Comparison of ENCODE assay signal across 8 mouse cellular contexts in genomic region chr5:115155831-115156230, GRCm38 (mm10). TPM values are rescaled to one million over a fixed set of nuclear protein-coding genes. Genes with fewer than 3 reads are reported as not detected.
DNase-seq lines count a peak whose midpoint lies in the region; ATAC-seq and TF ChIP-seq lines count a peak whose summit lies in the region.

No protein-coding gene starts in this region.

- peak overlapping the region; percentile 94 for H3K4me2 ChIP-seq in forebrain, embryonic 13.5 days
- peak overlapping the region; percentile 91 for H3K4me2 ChIP-seq in kidney, embryonic 16.5 days (replicated peaks; ENCODE audit: low read depth, low read length)

- WGBS in lung, adult 2 months = 27% methylated on average over 5 of the region's 5 CpGs
- 42% methylated on average over 5 of the region's 5 CpGs for WGBS in forebrain, embryonic 13.5 days
- WGBS in kidney, embryonic 16.5 days = 36% methylated on average over 5 of the region's 5 CpGs

- TF ChIP-seq POLR2A in lung, adult 2 months (IDR thresholded peaks at IDR 0.05; ENCODE audit: borderline replicate concordance, extremely low read depth, low read depth, low read length) = no peak

- no peak for DNase-seq in lung, adult 2 months
- no peak for DNase-seq in lung, postnatal 10 days
- peak; percentile 76 for DNase-seq in yolk sac, embryonic 10.5 days (ENCODE audit: low spot score)

- no peak for ATAC-seq in forebrain, embryonic 13.5 days
- ATAC-seq in kidney, embryonic 16.5 days (ENCODE audit: low FRiP score, low TSS enrichment) = no peak
- ATAC-seq in activated CD4-positive, CD25-positive, alpha-beta regulatory T cell, adult 4 months = no peak
- ATAC-seq in frontal cortex, adult (ENCODE audit: low TSS enrichment) = no peak

- H3K4me1 ChIP-seq in lung, adult 2 months (ENCODE audit: control insufficient read depth, insufficient read depth, low read length) = peaks cover 25% of the 10 kb centered on the region
- peaks cover 50% of the 10 kb centered on the region for H3K4me1 ChIP-seq in forebrain, embryonic 13.5 days
- peaks cover 74% of the 10 kb centered on the region for H3K4me1 ChIP-seq in kidney, embryonic 16.5 days (ENCODE audit: insufficient read depth, low read length)
- peaks cover 85% of the 10 kb centered on the region for H3K4me1 ChIP-seq in megakaryocyte, embryonic 14.5 days

- peak overlapping the region; percentile 38; the same call in 1 of the 2 replicates for H3K9ac ChIP-seq in forebrain, embryonic 13.5 days
- H3K9ac ChIP-seq in kidney, embryonic 16.5 days (replicated peaks; ENCODE audit: low read length) = peak overlapping the region; percentile 96

- H3K9me3 ChIP-seq in forebrain, embryonic 13.5 days (replicated peaks) = no peaks in the 10 kb centered on the region
- H3K9me3 ChIP-seq in kidney, embryonic 16.5 days (ENCODE audit: low read length) = no peaks in the 10 kb centered on the region
- no peaks in the 10 kb centered on the region for H3K9me3 ChIP-seq in megakaryocyte, embryonic 14.5 days

- TF ChIP-seq CTCF in lung, adult 2 months (IDR thresholded peaks at IDR 0.05; ENCODE audit: insufficient read depth, low read length) = no peak

- H3K27me3 ChIP-seq in forebrain, embryonic 13.5 days = no peaks in the 10 kb centered on the region
- no peaks in the 10 kb centered on the region for H3K27me3 ChIP-seq in kidney, embryonic 16.5 days (ENCODE audit: insufficient read depth, low read length)
- H3K27me3 ChIP-seq in megakaryocyte, embryonic 14.5 days (replicated peaks) = no peaks in the 10 kb centered on the region

- H3K27ac ChIP-seq in forebrain, embryonic 13.5 days = no peak overlapping the region
- H3K27ac ChIP-seq in kidney, embryonic 16.5 days (ENCODE audit: low read length) = peak overlapping the region; percentile 51

- peaks cover 12% of the 10 kb centered on the region for H3K36me3 ChIP-seq in forebrain, embryonic 13.5 days (ENCODE audit: poor library complexity, severe bottlenecking)
- H3K36me3 ChIP-seq in kidney, embryonic 16.5 days (ENCODE audit: insufficient read depth, low read length) = peaks cover 2% of the 10 kb centered on the region
- H3K36me3 ChIP-seq in megakaryocyte, embryonic 14.5 days (replicated peaks; ENCODE audit: low read length) = peaks cover 38% of the 10 kb centered on the region

- peak overlapping the region; percentile 4 for H3K4me3 ChIP-seq in lung, adult 2 months (replicated peaks; ENCODE audit: extremely low read depth, low read depth, low read length)
- peak overlapping the region; percentile 95 for H3K4me3 ChIP-seq in forebrain, embryonic 13.5 days
- peak overlapping the region; percentile 83 for H3K4me3 ChIP-seq in kidney, embryonic 16.5 days (ENCODE audit: low read length)
- peak overlapping the region; percentile 97 for H3K4me3 ChIP-seq in megakaryocyte, embryonic 14.5 days (replicated peaks)

RNA-seq across cellular contexts. Expression of gene Mlec, which starts 2.1 kb away (rescaled TPM):
- 44.1 and 53.8 TPM in 2 replicates for polyA plus RNA-seq in lung, adult 2 months (2012; rRNA removed)
- polyA plus RNA-seq in forebrain, embryonic 13.5 days (2015; fragmentation: Nextera tagmentation; extraction: Ambion mirVana) = 23.5 and 25.9 TPM in 2 replicates
- polyA plus RNA-seq in kidney, embryonic 16.5 days (2015; fragmentation: Nextera tagmentation; extraction: Ambion mirVana) = 85.0 and 86.2 TPM in 2 replicates
- 69.9 and 84.4 TPM in 2 replicates for polyA plus RNA-seq in megakaryocyte, embryonic 14.5 days (2012; ENCODE audit: insufficient read depth, low replicate concordance)
- polyA plus RNA-seq in activated CD4-positive, CD25-positive, alpha-beta regulatory T cell, adult 4 months (2017; shearing (Covaris generic)) = 10 to 100 TPM; 26.8 to 37.1 TPM

RNA-seq across cellular contexts. Expression of gene Unc119b, which starts 21.1 kb away (rescaled TPM):
- polyA plus RNA-seq in lung, adult 2 months (2012; rRNA removed) = 50.0 and 52.8 TPM in 2 replicates
- polyA plus RNA-seq in forebrain, embryonic 13.5 days (2015; fragmentation: Nextera tagmentation; extraction: Ambion mirVana) = 44.8 and 49.9 TPM in 2 replicates
- polyA plus RNA-seq in kidney, embryonic 16.5 days (2015; fragmentation: Nextera tagmentation; extraction: Ambion mirVana) = 53.5 and 54.8 TPM in 2 replicates
- polyA plus RNA-seq in megakaryocyte, embryonic 14.5 days (2012; ENCODE audit: insufficient read depth, low replicate concordance) = 13.4 and 25.4 TPM in 2 replicates
- 10 to 100 TPM; 18.3 to 19.0 TPM for polyA plus RNA-seq in activated CD4-positive, CD25-positive, alpha-beta regulatory T cell, adult 4 months (2017; shearing (Covaris generic))

RNA-seq across cellular contexts. Expression of gene Acads, which starts 36.7 kb away (rescaled TPM):
- polyA plus RNA-seq in lung, adult 2 months (2012; rRNA removed) = 44.9 and 54.3 TPM in 2 replicates
- 27.7 and 28.6 TPM in 2 replicates for polyA plus RNA-seq in forebrain, embryonic 13.5 days (2015; fragmentation: Nextera tagmentation; extraction: Ambion mirVana)
- 98.1 and 106 TPM in 2 replicates for polyA plus RNA-seq in kidney, embryonic 16.5 days (2015; fragmentation: Nextera tagmentation; extraction: Ambion mirVana)
- polyA plus RNA-seq in megakaryocyte, embryonic 14.5 days (2012; ENCODE audit: insufficient read depth, low replicate concordance) = 34.8 and 43.5 TPM in 2 replicates
- 10 to 100 TPM; 14.7 to 24.1 TPM for polyA plus RNA-seq in activated CD4-positive, CD25-positive, alpha-beta regulatory T cell, adult 4 months (2017; shearing (Covaris generic))

RNA-seq across cellular contexts. Expression of gene Cabp1, which starts 38.4 kb away (rescaled TPM):
- 3.2 and 6.9 TPM in 2 replicates for polyA plus RNA-seq in lung, adult 2 months (2012; rRNA removed)
- polyA plus RNA-seq in forebrain, embryonic 13.5 days (2015; fragmentation: Nextera tagmentation; extraction: Ambion mirVana) = 5.7 and 12.6 TPM in 2 replicates
- 1.3 TPM in 2 replicates for polyA plus RNA-seq in kidney, embryonic 16.5 days (2015; fragmentation: Nextera tagmentation; extraction: Ambion mirVana)
- polyA plus RNA-seq in megakaryocyte, embryonic 14.5 days (2012; ENCODE audit: insufficient read depth, low replicate concordance) = 1.7 TPM in 1 of 2 replicates, not detected in the other
- polyA plus RNA-seq in activated CD4-positive, CD25-positive, alpha-beta regulatory T cell, adult 4 months (2017; shearing (Covaris generic)) = under 1 TPM in 1 of 2 experiments, not detected in 1; 0.54 TPM

RNA-seq across cellular contexts. Expression of gene Gm10401, which starts 57.7 kb away (rescaled TPM):
- polyA plus RNA-seq in lung, adult 2 months (2012; rRNA removed) = not detected in 2 replicates
- 38.4 and 40.9 TPM in 2 replicates for polyA plus RNA-seq in forebrain, embryonic 13.5 days (2015; fragmentation: Nextera tagmentation; extraction: Ambion mirVana)
- polyA plus RNA-seq in kidney, embryonic 16.5 days (2015; fragmentation: Nextera tagmentation; extraction: Ambion mirVana) = 28.2 and 34.7 TPM in 2 replicates
- polyA plus RNA-seq in megakaryocyte, embryonic 14.5 days (2012; ENCODE audit: insufficient read depth, low replicate concordance) = not detected in 2 replicates
- 10 to 100 TPM; 11.7 to 19.1 TPM for polyA plus RNA-seq in activated CD4-positive, CD25-positive, alpha-beta regulatory T cell, adult 4 months (2017; shearing (Covaris generic))

Comparison
In these comparisons a context has a peak if more than half of its experiments do, and no peak if none do; other contexts are left out.
1. H3K4me3 ChIP-seq: peak in every context shown above with its lines; median percentile 97 in megakaryocyte, embryonic 14.5 days; 95 in forebrain, embryonic 13.5 days; 83 in kidney, embryonic 16.5 days; 4 in lung, adult 2 months.